Mouse (Mus musculus): Measurements from ENCODE around the gene Zfp871. TPM values are rescaled to one million over a fixed set of nuclear protein-coding genes. Genes with fewer than 3 reads are reported as not detected.

The Zfp871 gene
- polyA plus RNA-seq (2017; shearing (Covaris generic)) = 36.4 TPM

GRCm38 (mm10) chr17:32788094-32788559, at the start of gene Zfp871:
Gene Zfp871, minus strand, starts transcription at chr17:32788287.

DNA sequence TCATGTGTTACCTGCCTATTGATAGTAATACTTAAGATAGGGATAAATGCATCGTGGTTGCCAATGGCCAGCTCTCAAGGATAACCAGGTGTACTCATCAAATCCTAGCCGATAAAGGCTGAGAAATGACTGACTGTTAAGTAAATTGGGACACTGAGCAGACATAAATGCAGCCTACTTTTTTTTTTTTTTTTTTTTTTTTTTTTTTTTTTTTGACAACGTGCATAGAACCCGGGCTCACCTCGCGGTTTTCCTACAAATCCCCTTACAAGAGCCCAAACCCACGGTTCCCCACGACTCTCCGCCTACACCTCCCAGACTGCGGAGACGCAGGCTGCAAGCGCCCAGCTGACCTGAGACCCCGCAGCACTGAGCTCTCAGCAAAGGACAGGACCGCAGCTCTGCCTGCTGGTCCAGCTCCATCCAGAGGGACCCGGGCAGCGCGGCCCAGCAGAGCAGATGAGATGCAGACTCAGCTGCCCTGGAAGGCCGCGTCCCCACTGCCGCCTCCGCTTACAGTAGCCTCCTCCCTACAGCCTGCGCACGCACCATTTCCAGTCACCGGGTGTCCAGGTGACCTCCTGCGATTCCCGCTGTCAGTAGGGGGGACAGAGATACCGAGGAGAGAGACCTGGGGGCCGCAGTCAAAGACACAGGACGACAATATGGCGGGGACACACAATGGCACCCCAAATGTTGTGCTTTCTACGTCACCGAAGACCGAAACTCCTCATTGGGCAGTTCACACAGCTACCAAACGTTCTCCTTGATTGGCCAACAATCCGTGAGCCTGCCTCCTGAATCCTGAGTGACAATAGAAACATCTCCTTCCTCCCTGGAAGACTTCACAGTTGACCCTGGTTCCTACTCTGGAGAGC, 41.7 kb upstream of the Zfp871 start, which contains the start of gene Zfp799:
Gene Zfp799, minus strand, starts transcription at position 722 of the 878 bp plus-strand sequence.

GRCm38 (mm10) chr17:32809544-32810374, 21.7 kb upstream of the Zfp871 start, which contains the start of gene Zfp811:
Gene Zfp811, minus strand, starts transcription at chr17:32809931.

Other genes starting within 250 kb of the Zfp871 start
- gene Cyp4f37, start 167.0 kb downstream of the Zfp871 start, polyA plus RNA-seq (2017; shearing (Covaris generic)) = not detected
- not detected for gene Cyp4f40, start 129.4 kb downstream of the Zfp871 start, polyA plus RNA-seq (2017; shearing (Covaris generic))
- gene Cyp4f15, start 102.7 kb downstream of the Zfp871 start, polyA plus RNA-seq (2017; shearing (Covaris generic)) = not detected
- gene Zfp811, start 21.6 kb upstream of the Zfp871 start, polyA plus RNA-seq (2017; shearing (Covaris generic)) = 0.26 TPM
- gene Zfp799, start 42.0 kb upstream of the Zfp871 start, polyA plus RNA-seq (2017; shearing (Covaris generic)) = 15.8 TPM
- gene Zfp870, start 103.4 kb upstream of the Zfp871 start, polyA plus RNA-seq (2017; shearing (Covaris generic)) = 12.9 TPM
- not detected for gene Cyp4f14, start 129.1 kb upstream of the Zfp871 start, polyA plus RNA-seq (2017; shearing (Covaris generic))
- 49.2 TPM for gene Cyp4f13, start 159.1 kb upstream of the Zfp871 start, polyA plus RNA-seq (2017; shearing (Covaris generic))
- gene Zfp472, start 177.5 kb upstream of the Zfp871 start, polyA plus RNA-seq (2017; shearing (Covaris generic)) = 21.8 TPM
- 22.8 TPM for gene Zfp952, start 204.8 kb upstream of the Zfp871 start, polyA plus RNA-seq (2017; shearing (Covaris generic))
- 7.9 TPM for gene Zfp763, start 245.1 kb upstream of the Zfp871 start, polyA plus RNA-seq (2017; shearing (Covaris generic))

Data from activated CD4-positive, CD25-positive, alpha-beta regulatory T cell, adult 9 weeks (primary cell).